Comparison of ENCODE assay signal across 9 mouse cellular contexts in genomic region chr7:3666921-3667391, GRCm38 (mm10). TPM values are rescaled to one million over a fixed set of nuclear protein-coding genes. Genes with fewer than 3 reads are reported as not detected.
DNase-seq lines count a peak whose midpoint lies in the region; ATAC-seq and TF ChIP-seq lines count a peak whose summit lies in the region.
"Had no signal": no experiment of that assay in that cellular context is flagged by ENCODE, and none has a peak within 500 bp of the region (broad histone marks: within the 10 kb centered on the region; RNA-seq: fewer than 3 reads in every experiment).

No protein-coding gene starts in this region.

- no peaks in the 10 kb centered on the region for H3K27me3 ChIP-seq in neural tube, embryonic 11.5 days (ENCODE audit: control insufficient read depth, insufficient read depth, low read length)
- no peaks in the 10 kb centered on the region for H3K27me3 ChIP-seq in stomach, postnatal 0 days (ENCODE audit: control insufficient read depth, insufficient read depth, low read length)

- ATAC-seq in neural tube, embryonic 11.5 days (ENCODE audit: insufficient read depth, low FRiP score, low TSS enrichment) = no peak
- ATAC-seq in stomach, postnatal 0 days (ENCODE audit: low FRiP score, low TSS enrichment) = no peak

- H3K4me2 ChIP-seq in neural tube, embryonic 11.5 days (ENCODE audit: low read depth) = peak overlapping the region; percentile 9; the same call in 1 of the 2 replicates
- H3K4me2 ChIP-seq in stomach, postnatal 0 days (replicated peaks; ENCODE audit: low read depth) = no peak overlapping the region

- H3K9ac ChIP-seq in neural tube, embryonic 11.5 days (ENCODE audit: low read length) = 0 out of 2 replicates have a peak overlapping the region, but pooled peaks have one; percentile 22
- H3K9ac ChIP-seq in stomach, postnatal 0 days (ENCODE audit: low read length) = no peak overlapping the region

- H3K4me3 ChIP-seq in neural tube, embryonic 11.5 days (ENCODE audit: low read depth, low read length) = no peak overlapping the region
- no peak overlapping the region for H3K4me3 ChIP-seq in stomach, postnatal 0 days (ENCODE audit: low read depth, low read length)

- 25% methylated on average over 14 of the region's 14 CpGs for WGBS in neural tube, embryonic 11.5 days
- 23% methylated on average over 14 of the region's 14 CpGs for WGBS in stomach, postnatal 0 days

- no peak for TF ChIP-seq EP300 in stomach, postnatal 0 days (optimal IDR thresholded peaks at IDR 0.05)

- peak; percentile 46 for TF ChIP-seq CTCF in stomach, postnatal 0 days (IDR thresholded peaks at IDR 0.05; ENCODE audit: low read depth)

- DNase-seq in adrenal gland, adult 2 months = peak; percentile 57
- no peak for DNase-seq in adrenal gland, postnatal 25 days
- no peak for DNase-seq in neural tube, embryonic 11.5 days (ENCODE audit: low spot score)
- DNase-seq in neural tube, embryonic 10.5 days (ENCODE audit: extremely low spot score, low spot score) = no peak
- DNase-seq in kidney, postnatal 4 days = peak; percentile 30 to 56
- peak; percentile 44 for DNase-seq in stomach, postnatal 0 days (ENCODE audit: low spot score)
- no peak for DNase-seq in T-cell, adult 2 months (ENCODE audit: low spot score)
- DNase-seq in urinary bladder, postnatal 14 days (ENCODE audit: low spot score) = no peak
- DNase-seq: gastrocnemius, postnatal 36 days had no signal

- peaks cover 4% of the 10 kb centered on the region for H3K36me3 ChIP-seq in neural tube, embryonic 11.5 days (ENCODE audit: control insufficient read depth, insufficient read depth, low read length)
- H3K36me3 ChIP-seq in stomach, postnatal 0 days (ENCODE audit: control insufficient read depth, insufficient read depth, low read length) = peaks cover 7% of the 10 kb centered on the region; the same call in 1 of the 2 replicates

- no peak overlapping the region for H3K27ac ChIP-seq in neural tube, embryonic 11.5 days (ENCODE audit: low read depth, low read length)
- no peak overlapping the region for H3K27ac ChIP-seq in stomach, postnatal 0 days (replicated peaks)

- H3K9me3 ChIP-seq in neural tube, embryonic 11.5 days (ENCODE audit: control insufficient read depth, low read length) = no peaks in the 10 kb centered on the region
- no peaks in the 10 kb centered on the region for H3K9me3 ChIP-seq in stomach, postnatal 0 days (ENCODE audit: control insufficient read depth, low read length)

- H3K4me1 ChIP-seq in neural tube, embryonic 11.5 days (ENCODE audit: control insufficient read depth, insufficient read depth, low read length) = peaks cover 3% of the 10 kb centered on the region; the same call in 1 of the 2 replicates
- H3K4me1 ChIP-seq in stomach, postnatal 0 days (replicated peaks; ENCODE audit: control insufficient read depth, insufficient read depth) = no peaks in the 10 kb centered on the region

RNA-seq across cellular contexts. Expression of gene Leng1, which starts 1.3 kb away (rescaled TPM):
- 10 to 100 TPM; 13.2 to 14.4 TPM for total RNA-seq in adrenal gland, adult 2 months (2021)
- polyA plus RNA-seq in adrenal gland, adult 2 months (2012; rRNA removed) = 2.9 and 3.1 TPM in 2 replicates
- 16.2 and 17.1 TPM in 2 replicates for total RNA-seq in adrenal gland, postnatal 25 days (2021)
- polyA plus RNA-seq in neural tube, embryonic 11.5 days (2014; fragmentation: Nextera tagmentation; extraction: Ambion mirVana) = 16.9 and 18.2 TPM in 2 replicates
- polyA plus RNA-seq in stomach, postnatal 0 days (2015; fragmentation: Nextera tagmentation; extraction: Ambion mirVana) = 10.6 and 11.7 TPM in 2 replicates

RNA-seq across cellular contexts. Expression of gene Tmc4, which starts 10.4 kb away (rescaled TPM):
- total RNA-seq in adrenal gland, adult 2 months (2021) = 10 to 100 TPM in 1 of 2 experiments, 1 to 10 TPM in 1; 9.3 to 12.5 TPM
- polyA plus RNA-seq in adrenal gland, adult 2 months (2012; rRNA removed) = 14.9 and 18.2 TPM in 2 replicates
- 13.7 and 20.1 TPM in 2 replicates for total RNA-seq in adrenal gland, postnatal 25 days (2021)
- polyA plus RNA-seq in neural tube, embryonic 11.5 days (2014; fragmentation: Nextera tagmentation; extraction: Ambion mirVana) = 2.7 and 3.3 TPM in 2 replicates
- polyA plus RNA-seq in stomach, postnatal 0 days (2015; fragmentation: Nextera tagmentation; extraction: Ambion mirVana) = 70.1 and 77.4 TPM in 2 replicates

RNA-seq across cellular contexts. Expression of gene Cnot3, which starts 21.9 kb away (rescaled TPM):
- 10 to 100 TPM; 52.6 to 61.5 TPM for total RNA-seq in adrenal gland, adult 2 months (2021)
- polyA plus RNA-seq in adrenal gland, adult 2 months (2012; rRNA removed) = 83.3 and 103 TPM in 2 replicates
- total RNA-seq in adrenal gland, postnatal 25 days (2021) = 71.6 and 75.9 TPM in 2 replicates
- 74.7 and 75.4 TPM in 2 replicates for polyA plus RNA-seq in neural tube, embryonic 11.5 days (2014; fragmentation: Nextera tagmentation; extraction: Ambion mirVana)
- polyA plus RNA-seq in stomach, postnatal 0 days (2015; fragmentation: Nextera tagmentation; extraction: Ambion mirVana) = 19.7 and 20.0 TPM in 2 replicates

RNA-seq across cellular contexts. Expression of gene Tsen34, which starts 25.7 kb away (rescaled TPM):
- 100 to 1,000 TPM in 1 of 2 experiments, 10 to 100 TPM in 1; 80.4 to 106 TPM for total RNA-seq in adrenal gland, adult 2 months (2021)
- polyA plus RNA-seq in adrenal gland, adult 2 months (2012; rRNA removed) = 240 and 250 TPM in 2 replicates
- total RNA-seq in adrenal gland, postnatal 25 days (2021) = 96.6 and 122 TPM in 2 replicates
- 236 and 244 TPM in 2 replicates for polyA plus RNA-seq in neural tube, embryonic 11.5 days (2014; fragmentation: Nextera tagmentation; extraction: Ambion mirVana)
- 143 TPM in 2 replicates for polyA plus RNA-seq in stomach, postnatal 0 days (2015; fragmentation: Nextera tagmentation; extraction: Ambion mirVana)

RNA-seq across cellular contexts. Expression of gene Mboat7, which starts 26.4 kb away (rescaled TPM):
- total RNA-seq in adrenal gland, adult 2 months (2021) = 10 to 100 TPM; 65.4 to 74.4 TPM
- 102 and 133 TPM in 2 replicates for polyA plus RNA-seq in adrenal gland, adult 2 months (2012; rRNA removed)
- total RNA-seq in adrenal gland, postnatal 25 days (2021) = 76.1 and 85.5 TPM in 2 replicates
- 30.2 and 33.5 TPM in 2 replicates for polyA plus RNA-seq in neural tube, embryonic 11.5 days (2014; fragmentation: Nextera tagmentation; extraction: Ambion mirVana)
- polyA plus RNA-seq in stomach, postnatal 0 days (2015; fragmentation: Nextera tagmentation; extraction: Ambion mirVana) = 27.1 and 28.3 TPM in 2 replicates

Comparison
In these comparisons a context has a peak if more than half of its experiments do, and no peak if none do; other contexts are left out.
1. DNase-seq: peak in adrenal gland, adult 2 months (single experiment), kidney, postnatal 4 days (2 of 2) and stomach, postnatal 0 days (single experiment); none in adrenal gland, postnatal 25 days (single experiment), neural tube, embryonic 11.5 days (single experiment), neural tube, embryonic 10.5 days (single experiment), T-cell, adult 2 months (single experiment) and urinary bladder, postnatal 14 days (single experiment).